Mouse (Mus musculus) kidney, postnatal 0 days (tissue): ENCODE data around the gene Dmrtb1. TPM values are rescaled to one million over a fixed set of nuclear protein-coding genes. Genes with fewer than 3 reads are reported as not detected.

Source experiments
- ATAC-seq: fragments of 200-750 bp; cut with Nextera tagmentation; replicated peaks from 2 replicates; pipeline ENCODE4 v1.8.0; 2017; ENCODE audit warnings: low read depth, moderate number of reproducible peaks, moderate TSS enrichment, moderate library complexity; ENCODE audit not compliant: low FRiP score
- DNase-seq: peaks from one replicate; pipeline ENCODE4 v3.0.0-alpha.2; 2016; ENCODE audit warnings: low spot score
- H3K27ac ChIP-seq: fragments of 300-500 bp; sonication (generic); 2 replicates; pipeline ENCODE4 v1.5.1; 2014; ENCODE audit warnings: mild to moderate bottlenecking
- H3K27me3 ChIP-seq: fragments of 300-500 bp; sonication (generic); 2 replicates; pipeline ENCODE4 v1.6.1; 2014; ENCODE audit warnings: low read length, mixed read lengths; ENCODE audit not compliant: insufficient read depth
- H3K36me3 ChIP-seq: fragments of 300-500 bp; sonication (generic); 2 replicates; pipeline ENCODE4 v1.6.1; 2014; ENCODE audit warnings: low read length, mixed read lengths; ENCODE audit not compliant: insufficient read depth
- H3K4me1 ChIP-seq: fragments of 300-500 bp; sonication (generic); replicated peaks from 2 replicates; pipeline ENCODE4 v1.6.1; 2014; ENCODE audit warnings: antibody characterized with exemption, low read length, mixed read lengths; ENCODE audit not compliant: insufficient read depth
- H3K4me2 ChIP-seq: fragments of 300-500 bp; sonication (generic); 2 replicates; pipeline ENCODE4 v1.6.1; 2014; ENCODE audit warnings: mild to moderate bottlenecking, low read length, moderate library complexity, mixed read lengths
- H3K4me3 ChIP-seq: fragments of 300-500 bp; sonication (generic); replicated peaks from 2 replicates; pipeline ENCODE4 v1.5.1; 2014; ENCODE audit warnings: low read depth, low read length
- H3K9ac ChIP-seq: fragments of 300-500 bp; sonication (generic); 2 replicates; pipeline ENCODE4 v1.6.1; 2014; ENCODE audit warnings: low read depth, low read length
- H3K9me3 ChIP-seq: fragments of 300-500 bp; sonication (generic); replicated peaks from 2 replicates; pipeline ENCODE4 v1.6.1; 2016; ENCODE audit warnings: low read length, inconsistent platforms, mixed read lengths
- CTCF ChIP-seq: IDR thresholded peaks from 2 replicates; pipeline ENCODE4 v1.5.1; 2016; ENCODE audit warnings: antibody characterized with exemption, low read depth, mild to moderate bottlenecking, moderate library complexity
- WGBS: fragments of 180-500 bp; shearing (Covaris S2); extraction: QIAGEN DNeasy Blood & Tissue Kit; methylation state at CpG from one replicate; pipeline ENCODE4 v1.1.7; 2014; 5-methylcytosine and 5-hydroxymethylcytosine counted together
- microRNA-seq: library from miRNA; unstranded; fragments of <30 nt; microRNA quantifications from one replicate; pipeline ENCODE4, GENCODE M21; 2016
- polyA plus RNA-seq: library from polyadenylated mRNA; unstranded; fragments of >200 nt; fragmentation: Nextera tagmentation; extraction: Ambion mirVana; gene quantifications from 2 replicates; pipeline ENCODE4 v1.2.1, GENCODE M21; 2015

Dmrtb1 gene
- polyA plus RNA-seq, 1 experiment from 2014 or later: not detected

DNA sequence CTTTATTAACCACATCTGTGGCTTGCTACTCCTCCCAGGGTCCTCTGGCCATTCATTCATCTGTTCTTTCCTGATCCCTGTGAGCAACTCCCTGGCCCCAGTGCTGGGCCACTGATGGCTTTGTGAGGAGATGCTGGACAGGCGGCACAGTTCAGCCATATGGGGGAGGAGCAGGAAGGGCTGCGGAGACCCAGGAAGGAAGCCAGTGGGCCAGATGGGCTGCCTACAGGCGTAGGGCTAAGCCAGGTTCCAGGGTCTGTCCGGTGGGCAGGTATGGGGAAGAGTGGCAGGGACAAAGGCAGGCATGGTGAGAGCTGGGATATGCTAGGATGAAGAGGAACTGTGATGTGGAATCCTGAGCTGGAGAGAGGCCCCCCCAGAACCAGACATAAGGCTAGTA is 55.8 kb downstream of the Dmrtb1 start:
- Histone ChIP-seq H3K4me2 (no peak overlapping the region), H3K9me3 (no peaks in the 10 kb centered on the region), H3K27me3 (0 out of 2 replicates have a peak, but pooled peaks cover 2% of the 10 kb centered on the region), H3K4me3 (no peak overlapping the region), H3K36me3 (no peaks in the 10 kb centered on the region), H3K4me1 (peaks cover 7% of the 10 kb centered on the region; the same call in 1 of the 2 replicates), H3K27ac (no peak overlapping the region), H3K9ac (no peak overlapping the region)
- no peak for DNase-seq
- no peak for ATAC-seq
- no peak for TF ChIP-seq CTCF
- WGBS: 73% methylated on average over 4 of the region's 4 CpGs

Small RNAs within 50 kb of the gene (microRNA-seq; reads per million reads assigned to microRNA genes)
- gene Gm25123: not detected

Other genes starting within 250 kb of the Dmrtb1 start
- 5.5 and 7.4 TPM in 2 replicates for gene Glis1, start 249.6 kb downstream of the Dmrtb1 start, polyA plus RNA-seq
- gene Lrp8, start 118.0 kb upstream of the Dmrtb1 start, polyA plus RNA-seq: 0.41 and 0.82 TPM in 2 replicates
- 199 and 226 TPM in 2 replicates for gene Magoh, start 195.5 kb upstream of the Dmrtb1 start, polyA plus RNA-seq
- gene 0610037L13Rik, start 205.6 kb upstream of the Dmrtb1 start, polyA plus RNA-seq: 124 and 129 TPM in 2 replicates
- gene Cpt2, start 239.4 kb upstream of the Dmrtb1 start, polyA plus RNA-seq: 82.8 and 94.0 TPM in 2 replicates